Mouse (Mus musculus): ENCODE measurements around the gene Syf2. TPM values are rescaled to one million over a fixed set of nuclear protein-coding genes. Genes with fewer than 3 reads are reported as not detected.
"Not testable (repeated sequence)": the region's sequence is repeated elsewhere in the genome, so short reads cannot be mapped to it uniquely, and the experiment has no call there.

Syf2 gene
- polyA plus RNA-seq (2012; rRNA removed) = 20.1 and 21.8 TPM in 2 replicates

DNA sequence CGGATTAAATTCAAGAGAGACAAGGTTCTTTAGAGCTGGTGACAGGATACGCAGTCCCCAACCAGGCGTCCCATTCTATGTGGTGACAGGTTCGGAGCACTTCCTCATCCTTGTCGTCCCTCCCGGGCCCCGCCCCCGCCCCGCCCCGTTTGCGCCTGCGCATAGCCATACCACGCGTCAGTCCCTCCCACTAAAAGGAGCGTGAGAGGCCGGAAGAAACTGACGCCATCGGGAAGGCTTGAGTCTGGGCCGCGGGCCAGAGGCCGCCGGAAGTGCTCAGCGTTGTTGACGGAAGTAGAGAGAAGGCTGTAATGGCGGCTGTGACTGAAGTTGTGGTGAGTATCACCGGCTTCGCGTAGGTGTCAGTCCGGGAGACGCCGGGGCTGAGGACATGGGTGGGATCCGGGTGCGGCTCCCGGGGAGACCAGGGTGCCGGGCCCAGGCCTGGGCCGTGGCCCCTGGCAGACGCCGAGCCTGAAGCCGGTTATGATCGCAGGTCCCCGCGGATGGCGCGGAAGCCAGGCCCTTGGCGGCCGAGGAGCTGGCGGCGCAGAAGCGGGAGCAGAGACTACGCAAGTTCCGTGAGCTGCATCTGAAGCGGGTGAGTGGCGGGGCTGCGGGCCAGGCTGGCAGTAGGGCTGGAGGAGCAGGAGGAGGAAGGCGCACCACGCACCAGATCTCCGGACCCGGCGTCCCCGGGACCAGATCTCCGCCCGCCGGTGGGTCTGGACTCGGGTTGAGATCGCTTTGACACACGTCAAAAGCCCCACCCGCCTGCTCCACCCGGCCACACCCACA, at the start of gene Syf2:
TSS of gene Syf2 (plus strand) at position 215 of the 798 bp plus-strand sequence.
- WGBS = under 1% methylated on average over 68 of the region's 68 CpGs

DNA sequence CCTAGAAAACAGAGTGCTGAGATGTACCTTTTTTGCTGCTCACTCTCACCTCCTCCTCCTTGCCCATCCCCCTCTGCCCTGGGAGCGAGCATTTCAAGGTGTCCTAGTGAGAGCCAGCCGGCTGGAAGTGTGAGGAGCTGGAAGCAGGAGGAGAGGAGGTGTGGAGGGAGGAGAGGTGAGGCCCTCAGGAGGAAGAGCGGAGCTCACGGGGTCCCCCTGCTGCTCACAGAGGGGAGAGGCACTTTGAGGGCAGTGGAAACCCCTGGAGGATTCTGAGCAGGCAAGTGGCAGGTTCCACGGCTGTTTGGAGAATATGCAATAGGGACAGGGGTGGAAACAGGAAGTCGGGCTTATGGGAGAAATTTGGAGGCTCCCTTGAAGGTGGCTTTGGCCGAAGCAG, 47.4 kb upstream of the Syf2 start:
- WGBS = 22% methylated on average over 7 of the region's 7 CpGs
- no peak for DNase-seq (ENCODE audit: low read depth, low spot score)

More for the DNA sequence above, at the start of gene Syf2:
- peak; percentile 84 for DNase-seq (ENCODE audit: low read depth, low spot score)

DNA sequence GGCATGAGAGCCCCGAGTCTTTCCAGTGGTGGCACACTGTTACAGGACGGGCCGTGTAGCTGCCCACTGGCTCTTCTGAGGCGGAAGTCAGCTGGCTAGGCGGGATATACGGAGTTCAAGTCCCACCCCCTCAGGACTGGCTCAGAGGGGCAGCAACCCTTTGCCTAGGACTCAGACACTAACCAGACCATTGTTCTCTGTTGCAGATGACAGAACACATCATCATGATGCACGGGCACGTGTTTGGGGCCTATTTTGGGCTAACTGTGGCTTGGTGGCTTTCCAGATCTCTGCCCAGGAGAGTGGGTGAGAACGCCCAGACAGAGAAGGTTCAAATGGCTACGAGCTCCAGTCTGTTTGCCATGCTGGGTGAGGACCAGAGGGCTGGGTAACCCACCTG, 46.9 kb upstream of the Syf2 start:
- WGBS = 80% methylated on average over 10 of the region's 10 CpGs
- DNase-seq (ENCODE audit: low read depth, low spot score) = no peak

- DNase-seq (ENCODE audit: low read depth, low spot score) = no peak
- WGBS = 91% methylated on average over 4 of the region's 4 CpGs
These were observed 46.3 kb upstream of the Syf2 start for GRCm38 (mm10) chr4:134884364-134884763.

DNA sequence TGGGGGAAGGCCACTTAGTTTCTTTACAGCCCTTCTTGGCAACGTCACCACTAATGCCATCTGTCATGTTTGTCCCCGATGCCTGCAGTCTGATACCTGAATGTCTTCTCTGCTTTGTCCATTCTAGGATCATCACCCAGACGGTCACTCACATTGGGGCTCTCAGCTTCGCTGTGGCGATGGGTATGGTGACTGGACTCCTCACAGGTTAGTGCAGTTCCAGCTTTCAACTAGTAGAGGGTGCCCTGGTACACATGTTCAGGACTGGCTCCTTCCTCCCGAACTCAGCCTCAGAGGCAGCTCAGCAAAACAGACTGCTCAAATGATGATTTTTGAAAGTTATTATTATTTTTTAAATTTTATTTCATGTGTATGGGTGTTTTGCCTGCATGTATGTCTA, 38.6 kb upstream of the Syf2 start:
- WGBS = 61% methylated on average over 6 of the region's 6 CpGs
- no peak for DNase-seq (ENCODE audit: low read depth, low spot score)

DNA sequence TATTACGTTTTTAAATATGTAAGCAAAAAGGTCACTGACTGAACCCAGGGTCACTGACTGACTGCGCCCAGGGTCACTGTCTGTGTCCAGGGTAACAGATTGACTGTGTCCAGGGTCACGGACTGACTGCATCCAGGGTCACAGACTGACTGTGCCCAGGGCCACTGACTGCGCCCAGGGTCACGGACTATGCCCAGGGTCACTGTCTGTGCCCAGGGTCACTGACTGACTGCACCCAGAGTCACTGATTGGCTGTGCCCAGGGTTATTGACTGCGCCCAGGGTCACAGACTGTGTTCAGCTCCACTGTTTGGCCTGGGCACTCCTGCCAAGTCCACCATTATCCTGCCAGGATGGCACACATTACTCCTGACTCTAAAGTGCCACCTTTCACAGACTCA, 33.4 kb upstream of the Syf2 start:
- WGBS = 94% methylated on average over 6 of the region's 6 CpGs
- DNase-seq (ENCODE audit: low read depth, low spot score) = no peak

- WGBS = 96% methylated on average over 8 of the region's 8 CpGs
- no peak for DNase-seq (ENCODE audit: low read depth, low spot score)
These were observed 29.6 kb upstream of the Syf2 start for GRCm38 (mm10) chr4:134901126-134901525.

DNA sequence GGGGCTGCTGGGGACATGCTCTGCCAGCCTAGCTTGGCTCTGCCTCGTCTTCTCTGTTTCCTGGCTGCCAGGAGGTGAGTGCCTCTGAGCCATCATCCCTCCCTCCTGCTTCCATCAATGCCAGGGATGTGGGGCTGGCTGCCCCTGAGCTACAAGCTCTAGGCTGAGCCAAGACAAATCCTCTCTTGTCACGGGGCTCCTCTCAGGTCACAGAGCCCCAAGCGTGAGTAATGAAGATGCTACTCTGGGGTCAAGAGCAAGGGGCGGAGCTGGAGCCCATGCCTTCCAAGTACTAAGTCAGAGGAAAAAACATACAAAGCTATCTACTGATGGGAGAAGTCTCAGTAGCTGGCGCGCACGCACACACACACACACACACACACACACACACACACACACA, 27.7 kb upstream of the Syf2 start:
- DNase-seq (ENCODE audit: low read depth, low spot score) = no peak
- 84% methylated on average over 7 of the region's 7 CpGs for WGBS

DNA sequence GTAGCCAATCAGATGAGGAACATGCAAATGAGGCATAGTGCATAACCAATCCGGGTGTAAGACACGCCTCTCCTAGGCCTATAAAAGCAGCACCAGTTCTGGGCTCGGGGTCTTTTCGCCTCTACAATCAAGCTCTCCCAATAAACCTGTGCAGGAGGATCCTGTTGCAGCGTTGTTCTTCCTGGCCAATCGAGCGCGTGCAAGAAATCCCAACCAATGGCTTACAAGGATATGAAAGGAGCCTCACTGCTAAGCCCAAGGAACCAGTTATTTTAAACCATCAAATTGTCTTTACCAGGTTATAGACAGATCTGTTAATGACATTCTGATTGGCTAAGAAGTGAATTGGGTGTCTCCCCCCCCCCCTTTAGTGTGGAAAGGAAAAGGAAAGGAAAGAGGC, 19.3 kb upstream of the Syf2 start:
- not testable (repeated sequence) for DNase-seq (ENCODE audit: low read depth, low spot score)
- 98% methylated on average over 8 of the region's 8 CpGs for WGBS

- WGBS = 33% methylated on average over 3 of the region's 3 CpGs
- DNase-seq (ENCODE audit: low read depth, low spot score) = no peak
These were observed 17.3 kb upstream of the Syf2 start for GRCm38 (mm10) chr4:134913413-134913812.

DNA sequence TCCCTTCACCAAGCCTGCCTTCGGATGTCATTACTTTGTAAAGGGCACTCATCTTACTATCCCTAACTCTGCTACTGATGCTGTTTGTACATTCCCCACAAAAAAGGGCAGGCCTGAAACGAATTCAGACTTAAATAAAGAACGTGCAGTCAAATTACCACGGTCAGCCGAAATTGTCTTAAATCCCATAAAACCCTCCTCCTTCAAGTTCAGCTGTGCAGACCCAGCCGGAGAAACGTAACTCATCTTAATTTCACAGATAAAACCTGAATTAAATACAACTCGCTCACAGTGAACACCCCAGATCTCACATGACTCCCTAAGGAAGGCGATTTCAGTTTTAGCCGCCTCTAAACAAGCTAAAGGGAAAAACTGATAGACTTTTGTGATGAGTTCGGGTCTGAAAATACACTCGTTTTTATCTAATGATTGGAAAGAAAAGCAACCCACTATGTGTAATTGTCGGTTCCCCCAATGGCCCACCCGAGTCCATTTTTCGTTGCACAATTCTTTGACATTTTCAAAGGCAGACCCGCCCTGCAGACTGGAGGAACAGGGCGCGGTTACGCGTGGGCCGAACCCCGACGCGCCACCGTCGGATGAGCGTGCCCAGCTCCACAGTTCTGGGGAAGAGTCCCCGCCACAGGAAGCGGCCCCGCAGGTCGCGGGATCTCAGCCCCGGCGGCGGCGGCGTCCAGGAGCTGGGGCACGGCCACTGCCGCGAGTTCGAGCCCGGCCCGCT, 16.4 kb upstream of the Syf2 start:
- WGBS = 1% methylated on average over 43 of the region's 43 CpGs
- DNase-seq (ENCODE audit: low read depth, low spot score) = no peak

GRCm38 (mm10) chr4:134914864-134915209, 15.9 kb upstream of the Syf2 start, which contains the start of gene Tmem50a:
Gene Tmem50a, minus strand, starts transcription at chr4:134915024.
- WGBS = under 1% methylated on average over 25 of the region's 25 CpGs
- DNase-seq (ENCODE audit: low read depth, low spot score) = peak; percentile 87

- WGBS = 56% methylated on average over 14 of the region's 14 CpGs
- DNase-seq (ENCODE audit: low read depth, low spot score) = no peak
These were observed 15.3 kb upstream of the Syf2 start for GRCm38 (mm10) chr4:134915223-134916050.

GRCm38 (mm10) chr4:134917194-134917593, 13.5 kb upstream of the Syf2 start:
- no peak for DNase-seq (ENCODE audit: low read depth, low spot score)
- 70% methylated on average over 3 of the region's 3 CpGs for WGBS

GRCm38 (mm10) chr4:134918381-134918780, 12.3 kb upstream of the Syf2 start:
- no peak for DNase-seq (ENCODE audit: low read depth, low spot score)
- WGBS = 4% methylated on average over 7 of the region's 7 CpGs

DNA sequence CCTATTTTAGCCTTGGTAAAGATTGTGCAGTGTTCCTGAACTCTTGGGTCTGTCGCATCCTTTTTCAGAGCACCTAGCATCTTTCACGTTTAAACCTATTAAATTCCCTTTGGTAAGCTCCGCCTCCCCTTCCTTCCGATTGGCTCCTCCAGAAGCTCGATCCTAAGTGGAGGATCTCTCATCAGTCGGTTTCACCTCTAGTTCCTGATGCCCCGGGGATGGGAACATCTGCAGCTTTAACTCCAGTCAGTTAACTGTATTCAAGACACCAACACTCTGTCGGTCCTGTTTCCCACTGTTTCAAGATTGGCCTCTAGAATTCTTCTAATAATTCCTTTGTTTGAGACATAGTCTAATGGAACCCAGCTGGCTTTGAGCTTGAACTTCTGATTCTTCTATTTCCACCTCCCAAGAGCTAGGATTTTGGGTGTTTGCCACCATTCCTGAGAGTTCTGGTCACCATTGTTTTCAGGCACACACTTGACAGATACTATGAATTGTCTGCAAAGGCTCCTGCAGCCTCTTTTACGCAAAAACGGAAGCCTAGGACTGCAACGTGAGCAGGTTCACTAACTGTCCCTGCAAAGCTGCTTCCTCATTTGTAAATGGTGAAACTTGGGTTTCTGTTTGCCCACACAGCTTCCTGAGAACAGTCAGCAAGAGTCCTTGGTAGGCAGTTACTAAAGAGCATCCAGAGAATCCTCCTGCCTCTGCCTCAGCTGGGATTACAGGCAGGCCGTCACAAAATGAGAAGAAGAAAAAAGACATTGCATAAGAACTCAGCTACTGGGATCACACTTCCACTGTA, 10.8 kb upstream of the Syf2 start:
- WGBS = 47% methylated on average over 12 of the region's 12 CpGs
- no peak for DNase-seq (ENCODE audit: low read depth, low spot score)

DNA sequence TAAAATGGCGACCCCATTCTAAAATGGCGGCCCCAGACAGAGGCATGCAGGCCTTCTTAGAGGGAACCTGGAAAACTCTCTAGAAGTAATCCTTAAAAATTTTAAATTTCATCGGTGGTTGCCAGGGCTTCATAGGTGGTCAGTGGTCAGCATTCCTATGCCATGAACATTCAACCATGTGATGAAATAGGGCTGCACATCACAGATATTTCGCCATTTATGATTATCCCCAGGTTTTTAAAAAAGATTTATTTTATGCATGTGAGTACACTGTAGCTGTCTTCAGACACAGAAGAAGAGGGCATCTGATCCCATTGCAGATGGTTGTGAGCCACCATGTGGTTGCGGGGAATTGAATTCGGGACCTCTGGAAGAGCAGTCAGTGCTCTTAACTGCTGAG, 10.1 kb upstream of the Syf2 start:
- 94% methylated on average over 6 of the region's 6 CpGs for WGBS
- DNase-seq (ENCODE audit: low read depth, low spot score) = no peak

DNA sequence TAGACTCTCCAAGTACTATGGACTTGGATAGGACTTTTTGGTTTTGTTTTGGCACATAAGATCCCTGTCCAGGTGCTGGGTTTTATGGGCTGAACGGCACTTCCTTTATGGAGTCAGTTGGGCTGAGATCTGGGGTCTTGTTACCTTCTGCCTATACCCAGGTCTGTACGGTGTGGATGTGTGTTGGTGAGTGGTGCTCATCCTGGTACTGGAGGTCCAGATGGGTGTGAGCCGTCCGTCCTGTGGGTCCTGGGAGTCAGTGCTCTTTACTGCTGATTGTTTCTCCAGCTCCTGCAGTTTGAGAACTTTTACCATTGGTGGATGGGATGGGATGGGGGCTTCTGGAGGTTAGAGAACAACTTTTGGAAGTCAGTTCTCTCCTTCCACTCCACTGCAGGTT, 9.0 kb upstream of the Syf2 start:
- DNase-seq (ENCODE audit: low read depth, low spot score) = no peak
- WGBS = 91% methylated on average over 4 of the region's 4 CpGs

GRCm38 (mm10) chr4:134922111-134922924, 8.4 kb upstream of the Syf2 start:
- no peak for DNase-seq (ENCODE audit: low read depth, low spot score)
- 58% methylated on average over 10 of the region's 10 CpGs for WGBS

All from large intestine, adult 2 months (tissue).